Mouse (Mus musculus) layer of hippocampus, adult 9-10 months (tissue): ENCODE data around the gene Cfb.
"Not testable (repeated sequence)": the region's sequence is repeated elsewhere in the genome, so short reads cannot be mapped to it uniquely, and the experiment has no call there.

ENCODE experiments used
- DNase-seq: peaks from one replicate; pipeline ENCODE4 v3.0.0; 2022; ENCODE audit warnings: low spot score

Gene Cfb

GRCm38 (mm10) chr17:34836856-34837221, 25.5 kb downstream of the Cfb start, which contains the start of the genes Stk19 and Dxo:
Stk19 (minus strand) TSS chr17:34836945.
Dxo (plus strand) TSS chr17:34837019.
- peak; percentile 93 for DNase-seq

GRCm38 (mm10) chr17:34836155-34836855, 26.0 kb downstream of the Cfb start:
- no peak for DNase-seq

- DNase-seq: not testable (repeated sequence)
Measured at GRCm38 (mm10) chr17:34830776-34831175, 31.5 kb downstream of the Cfb start.

GRCm38 (mm10) chr17:34814818-34815370, 47.4 kb downstream of the Cfb start:
- no peak for DNase-seq

GRCm38 (mm10) chr17:34813747-34814146, 48.6 kb downstream of the Cfb start:
- not testable (repeated sequence) for DNase-seq

- DNase-seq: no peak
Measured at GRCm38 (mm10) chr17:34811275-34811674, 51.0 kb downstream of the Cfb start.

- not testable (repeated sequence) for DNase-seq
Measured at GRCm38 (mm10) chr17:34810811-34811210, 51.5 kb downstream of the Cfb start.

- not testable (repeated sequence) for DNase-seq
Measured at GRCm38 (mm10) chr17:34810411-34810810, 51.9 kb downstream of the Cfb start.

- no peak for DNase-seq
Measured at GRCm38 (mm10) chr17:34808599-34809205, 53.6 kb downstream of the Cfb start.

- DNase-seq: no peak
Measured at GRCm38 (mm10) chr17:34807176-34807575, 55.1 kb downstream of the Cfb start.
